Mouse (Mus musculus) lung, postnatal 0 days (tissue): ENCODE measurements around the gene Eef1a2.

ENCODE experiments used
- CTCF ChIP-seq: IDR thresholded peaks from 2 replicates; pipeline ENCODE4 v1.5.1; 2016; ENCODE audit warnings: antibody characterized with exemption, mild to moderate bottlenecking
- EP300 ChIP-seq: IDR thresholded peaks from 2 replicates; pipeline ENCODE4 v1.6.1; 2016; ENCODE audit warnings: antibody characterized with exemption, mild to moderate bottlenecking, control low read depth

- no peak for TF ChIP-seq CTCF
- no peak for TF ChIP-seq EP300
Measured at GRCm38 (mm10) chr2:181136934-181137333, 19.9 kb downstream of the Eef1a2 start.
